Mouse (Mus musculus): ENCODE measurements at regions not wholly inside any gene's neighbourhood (a gene's known extent, or its start where the extent isn't known, plus 50 kb on each side); places are given as distances from the start of the nearest gene placed in this dataset.

DNA sequence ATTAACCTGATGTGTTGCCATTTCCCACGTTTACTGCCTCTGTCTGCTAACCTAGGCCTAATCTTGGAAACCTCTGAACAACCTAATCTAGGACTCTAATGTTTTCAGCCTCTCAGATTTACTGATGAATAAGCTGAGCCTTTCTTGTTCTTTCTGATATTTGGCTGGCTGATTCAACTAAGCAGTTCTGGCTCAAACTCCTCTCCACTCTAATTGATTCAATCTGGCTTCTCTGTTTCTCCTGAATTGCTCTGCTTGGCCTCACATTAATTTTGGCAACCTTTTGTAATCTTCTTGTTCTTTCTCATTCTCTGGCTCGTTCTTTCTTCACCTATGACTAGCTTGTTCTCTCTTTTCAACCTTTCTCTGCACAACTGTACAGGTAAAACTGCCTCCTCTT is 1561.2 kb upstream of the Zeb2 start:
- no peak for DNase-seq (ENCODE audit: low spot score)

DNA sequence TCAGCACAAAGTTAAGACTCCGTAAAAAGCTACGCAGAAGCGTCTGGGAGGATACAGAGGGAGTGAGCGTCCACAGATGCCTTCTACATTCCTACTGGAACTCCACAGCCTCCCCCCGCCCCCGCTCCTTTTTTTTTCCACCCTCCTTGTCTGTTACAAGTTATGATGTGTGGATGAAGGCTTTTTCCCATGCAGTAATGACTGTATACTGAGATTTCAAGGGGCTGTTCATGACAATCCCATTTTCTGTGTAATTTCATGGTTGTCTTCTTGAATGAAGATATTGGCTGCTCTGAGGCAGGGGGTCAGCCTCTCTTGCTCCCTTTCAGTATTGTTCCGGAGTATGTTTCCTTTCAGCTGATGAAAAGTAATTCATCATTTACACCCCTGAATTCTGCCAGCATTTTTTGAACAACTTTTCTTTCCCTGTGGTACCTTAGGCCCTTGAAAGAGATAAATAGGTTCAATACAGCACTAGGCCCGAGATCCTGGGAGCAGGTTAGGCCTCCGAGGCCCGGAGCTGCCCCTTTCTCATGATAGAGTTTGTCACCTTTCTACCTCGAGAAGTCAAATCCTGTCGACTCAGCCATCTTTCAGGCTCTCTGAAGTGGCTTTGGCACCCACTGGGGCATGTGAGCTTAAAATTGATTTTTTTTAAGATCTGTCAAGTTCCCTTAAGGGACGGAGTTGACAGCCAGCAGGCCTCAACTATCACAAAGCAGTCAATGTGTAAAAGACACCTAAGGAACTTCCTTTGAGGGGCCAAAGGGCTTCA is 1552.5 kb upstream of the Zeb2 start:
- no peak for DNase-seq (ENCODE audit: low spot score)

DNA sequence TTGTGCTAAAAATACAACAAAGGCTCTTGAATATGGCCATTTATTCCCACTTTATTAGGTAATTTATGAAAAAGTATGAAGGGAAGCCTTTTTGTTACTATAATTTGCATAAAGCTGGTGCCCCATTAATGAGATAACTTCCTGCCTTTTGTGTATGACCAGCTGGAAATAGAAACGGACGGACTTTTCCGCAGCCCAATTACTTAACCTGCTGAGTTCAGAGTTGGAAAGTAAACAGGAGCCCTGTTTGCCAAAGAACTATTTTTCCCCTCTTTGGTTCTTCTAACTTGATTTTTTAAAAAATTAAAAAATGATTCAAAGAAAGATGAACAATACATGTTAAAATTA is 1549.8 kb upstream of the Zeb2 start:
- no peak for DNase-seq (ENCODE audit: low spot score)

DNA sequence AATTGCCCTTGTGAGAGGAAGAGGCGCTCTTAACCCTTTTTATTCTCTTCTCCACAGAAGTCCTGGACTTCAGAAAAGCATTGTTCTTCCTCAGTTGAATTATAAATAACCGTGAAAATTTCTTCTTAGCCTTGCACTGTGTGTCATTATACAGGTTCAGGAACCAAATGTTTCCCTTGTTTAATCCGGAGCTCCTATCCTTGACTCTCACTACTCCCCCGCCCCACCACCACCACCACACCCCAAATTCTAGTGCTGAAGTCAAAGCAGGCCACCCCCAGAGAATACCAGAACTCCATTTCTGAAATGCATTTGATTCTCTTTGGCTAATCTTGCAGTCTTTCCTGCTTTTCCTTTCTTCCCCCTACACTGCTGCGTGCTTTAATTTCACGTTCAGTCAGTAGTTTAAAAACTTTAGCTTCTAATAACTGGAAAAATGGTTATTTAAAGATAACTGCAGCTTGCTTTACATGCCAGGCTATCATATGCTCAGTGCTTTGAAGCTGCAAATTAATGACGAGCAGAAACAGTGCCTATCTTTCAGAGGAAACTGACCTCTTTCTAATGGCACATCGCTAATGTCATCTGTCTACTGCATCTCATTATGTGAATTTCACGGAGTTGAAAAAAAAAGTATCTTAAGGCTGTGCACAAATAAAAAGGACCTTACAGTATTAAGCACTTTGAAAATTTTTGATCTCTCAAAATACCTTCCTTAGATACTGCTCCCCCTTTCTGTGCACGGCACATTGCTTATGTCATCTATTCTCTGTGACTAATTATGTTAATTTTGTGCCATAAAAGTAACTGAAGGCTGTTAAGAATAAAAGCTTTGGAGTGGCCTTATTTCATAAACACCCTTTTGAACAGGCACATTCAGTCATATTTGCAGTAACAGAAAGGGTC is 1549.1 kb upstream of the Zeb2 start:
- DNase-seq (ENCODE audit: low spot score), result no peak

DNA sequence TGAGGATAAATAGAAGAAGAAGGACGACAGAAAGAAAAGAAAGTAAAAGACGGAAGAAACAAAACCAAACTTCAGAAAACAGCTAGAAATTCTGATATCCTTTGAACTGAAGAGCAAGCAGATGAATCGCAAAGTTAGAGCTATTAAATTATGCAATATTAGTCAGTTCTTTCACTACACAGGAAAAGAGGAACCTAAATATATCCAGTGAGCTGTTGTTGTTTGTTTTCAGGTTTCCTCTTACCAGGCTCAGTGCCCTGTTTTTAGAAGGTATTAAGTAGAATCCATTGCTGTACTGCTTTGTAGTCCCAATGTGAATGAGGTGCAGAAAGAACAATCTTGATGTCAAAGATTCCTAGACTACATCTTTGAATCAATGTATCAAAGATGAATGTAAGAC is 1544.7 kb upstream of the Zeb2 start:
- DNase-seq (ENCODE audit: low spot score), result no peak

DNA sequence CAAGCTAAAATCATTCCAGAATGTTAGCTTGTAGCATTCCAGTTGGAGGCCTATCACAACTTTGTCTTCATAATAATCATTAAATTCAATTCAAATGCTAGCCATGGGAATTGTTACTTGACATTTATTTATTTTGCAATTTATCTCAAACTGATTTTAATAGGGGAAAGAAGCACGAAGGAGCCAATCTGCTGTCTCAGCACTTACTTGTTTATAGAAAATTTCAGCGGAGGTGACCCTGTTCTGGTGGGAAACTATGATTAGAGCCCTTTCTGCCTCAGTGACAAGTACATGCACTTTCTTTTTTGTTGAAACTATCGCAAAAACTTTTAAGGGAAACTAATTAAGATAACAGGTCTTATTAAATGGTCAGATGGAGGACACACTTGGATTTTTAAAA is 1543.4 kb upstream of the Zeb2 start:
- no peak for DNase-seq (ENCODE audit: low spot score)

DNA sequence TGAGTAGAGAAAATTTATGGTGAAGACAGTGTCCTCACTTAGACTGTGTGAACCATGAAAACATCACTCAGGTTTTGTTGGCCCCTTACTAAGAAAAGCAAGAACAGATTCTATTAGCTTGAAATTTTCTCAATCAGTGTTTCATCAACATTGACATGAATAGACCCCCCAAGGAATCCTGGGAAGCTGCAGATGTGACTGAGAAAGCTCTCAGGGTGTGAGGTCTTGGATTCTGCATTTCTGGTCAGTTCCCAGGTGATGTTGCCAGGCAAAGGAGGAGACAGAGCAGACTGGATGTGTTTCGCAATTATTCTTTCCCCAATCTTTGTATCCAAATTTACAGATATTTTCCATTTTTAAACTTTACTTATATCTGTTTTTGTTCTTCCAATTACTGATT is 1538.1 kb upstream of the Zeb2 start:
- no peak for DNase-seq (ENCODE audit: low spot score)

DNA sequence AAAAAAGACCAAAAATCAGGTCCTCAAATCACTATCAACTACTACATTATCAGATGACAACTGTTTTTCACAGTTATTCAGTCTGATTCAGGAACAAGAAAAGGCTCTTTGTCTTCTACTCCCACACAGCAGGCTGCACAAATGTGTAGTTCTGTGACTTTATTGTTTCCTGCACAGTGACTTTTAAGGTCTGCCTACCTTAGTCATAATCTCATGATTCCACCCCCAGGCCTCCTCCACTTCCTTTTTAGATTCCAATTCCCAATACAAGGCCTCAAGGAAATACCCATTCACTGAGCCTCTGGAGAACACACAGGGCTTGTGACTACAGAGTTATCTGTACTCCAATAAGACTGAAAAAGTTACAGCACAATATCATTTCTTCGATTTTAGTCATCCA is 1535.4 kb upstream of the Zeb2 start:
- no peak for DNase-seq (ENCODE audit: low spot score)

DNA sequence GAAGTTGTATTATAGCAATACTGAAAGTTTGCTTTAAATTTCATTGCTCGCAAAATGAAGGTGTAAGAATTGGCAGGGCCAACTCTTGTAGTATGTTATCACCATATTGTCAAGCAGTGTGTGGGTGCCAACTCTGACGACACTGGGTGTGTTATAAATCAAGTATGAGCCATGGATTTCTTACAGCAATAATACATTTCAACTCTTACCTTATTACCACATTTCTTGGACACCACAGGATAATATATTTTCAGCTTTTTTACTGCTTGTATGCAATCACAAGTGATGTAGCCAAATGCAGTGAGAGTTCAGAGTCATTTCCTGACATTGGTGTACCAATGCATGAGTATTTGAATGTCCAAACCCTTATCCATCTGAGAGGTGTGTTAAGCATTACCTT is 1529.2 kb upstream of the Zeb2 start:
- DNase-seq (ENCODE audit: low spot score), result no peak

DNA sequence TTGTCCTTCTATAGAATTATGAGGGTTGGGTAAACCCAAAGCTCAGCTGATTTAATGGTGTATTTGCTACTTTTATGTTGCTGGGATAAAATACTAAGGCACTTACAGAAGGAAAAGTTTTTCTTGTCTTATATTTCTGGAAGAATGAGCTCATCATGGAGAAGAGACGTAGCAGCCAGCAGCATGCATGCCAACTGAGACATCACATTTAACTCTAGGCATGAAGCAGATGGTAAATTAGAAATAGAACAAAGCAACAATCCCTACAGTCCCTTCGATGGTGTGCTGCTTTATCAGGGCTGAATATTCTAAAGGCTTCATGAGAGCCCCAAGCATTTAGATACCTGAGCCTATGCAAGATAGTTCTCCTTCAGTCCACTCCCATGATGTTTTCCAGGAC is 1492.0 kb upstream of the Zeb2 start:
- no peak for DNase-seq (ENCODE audit: low spot score)

DNA sequence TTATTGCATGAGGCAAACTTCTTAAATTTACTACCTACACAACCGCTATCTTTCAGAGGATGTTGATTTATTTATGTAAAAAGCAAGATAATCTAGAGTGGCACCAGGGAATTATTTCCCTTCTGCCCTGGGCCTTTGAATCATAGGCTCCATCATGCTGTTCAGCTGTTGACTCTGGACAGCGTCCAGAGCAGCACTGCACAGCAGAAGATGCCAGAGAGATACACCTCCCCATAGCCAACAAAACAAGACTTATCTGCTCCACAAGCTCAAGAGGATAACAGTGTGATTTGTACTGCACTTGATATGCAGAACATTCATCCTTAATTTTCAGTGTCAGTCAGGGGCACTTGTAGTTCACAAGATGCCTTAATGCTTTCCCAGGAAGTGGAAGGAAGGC is 1464.6 kb upstream of the Zeb2 start:
- no peak for DNase-seq (ENCODE audit: low spot score)

DNA sequence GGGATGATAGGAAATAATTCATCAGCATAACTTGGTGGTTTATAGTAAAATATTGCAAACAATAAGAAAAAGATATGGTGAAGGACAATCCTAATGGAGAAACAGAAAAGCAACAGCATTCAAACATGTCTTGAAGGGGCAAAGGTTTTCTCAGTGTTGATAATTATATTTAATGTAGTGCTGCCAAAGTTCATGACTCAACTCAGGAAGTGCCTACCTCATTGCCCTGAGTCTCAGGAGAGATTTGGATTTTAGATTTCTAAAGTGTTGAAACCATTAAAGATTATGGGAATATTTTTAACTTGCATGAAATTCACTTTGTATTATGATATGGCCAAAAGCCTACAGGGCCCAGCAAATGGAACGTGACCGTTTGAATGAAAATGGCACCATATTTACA is 1453.2 kb upstream of the Zeb2 start:
- no peak for DNase-seq (ENCODE audit: low spot score)

DNA sequence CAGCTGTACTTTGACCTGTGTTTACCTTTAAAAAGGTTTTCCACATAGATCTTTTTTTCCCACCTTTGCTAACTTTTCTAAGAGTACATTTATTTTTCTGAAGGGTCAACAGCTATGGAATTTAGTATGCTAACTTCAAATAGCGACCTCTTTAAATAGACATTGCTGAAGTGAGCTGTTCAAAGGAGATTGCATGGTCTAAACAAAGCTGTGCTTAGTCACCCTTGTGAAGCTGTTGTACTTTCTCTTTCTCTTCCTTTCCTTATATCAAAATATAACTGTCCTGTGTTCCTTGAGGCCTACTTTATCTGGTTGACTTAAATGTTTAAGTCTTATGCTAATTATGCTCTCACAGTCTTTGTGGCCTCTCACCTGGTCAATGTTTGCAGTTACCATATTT is 1416.2 kb upstream of the Zeb2 start:
- no peak for DNase-seq (ENCODE audit: low spot score)

DNA sequence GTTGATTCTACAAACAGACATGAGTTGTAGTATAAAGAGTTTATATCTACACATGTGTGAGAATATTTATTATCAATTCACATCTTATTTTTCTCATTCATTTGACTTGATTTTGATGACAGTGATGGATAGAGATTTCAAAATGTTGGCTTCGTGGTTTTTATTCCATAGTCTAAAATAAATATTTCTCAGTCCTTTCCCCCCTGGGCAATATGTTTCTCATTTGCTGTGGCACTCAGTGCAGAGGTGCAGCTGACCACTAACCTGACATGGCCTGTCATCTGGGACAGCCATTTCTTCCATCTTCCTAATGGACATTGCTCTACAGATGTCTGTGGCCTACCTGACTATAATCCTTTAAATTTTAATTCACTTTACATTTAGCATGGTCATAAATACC is 1413.5 kb upstream of the Zeb2 start:
- DNase-seq (ENCODE audit: low spot score), result no peak

DNA sequence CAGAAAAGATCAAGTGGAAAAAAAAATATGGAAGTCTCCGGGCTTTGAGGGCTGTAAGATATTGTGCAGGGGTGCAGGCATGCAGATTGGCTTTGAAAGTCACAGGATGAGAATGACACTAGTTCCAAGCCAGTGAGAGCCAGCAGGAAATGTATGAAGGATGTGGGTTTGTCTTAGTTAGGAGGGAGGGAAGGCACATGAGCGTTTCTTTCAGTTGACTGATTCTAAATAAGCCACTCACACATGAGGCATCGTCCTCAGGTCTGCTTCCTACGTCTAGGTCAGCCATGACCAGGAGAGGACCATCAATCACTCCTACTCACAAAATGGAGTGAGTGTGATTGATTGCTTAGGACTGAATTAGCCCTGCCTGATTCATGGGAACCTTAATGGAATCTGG is 1408.0 kb upstream of the Zeb2 start:
- no peak for DNase-seq (ENCODE audit: low spot score)

DNA sequence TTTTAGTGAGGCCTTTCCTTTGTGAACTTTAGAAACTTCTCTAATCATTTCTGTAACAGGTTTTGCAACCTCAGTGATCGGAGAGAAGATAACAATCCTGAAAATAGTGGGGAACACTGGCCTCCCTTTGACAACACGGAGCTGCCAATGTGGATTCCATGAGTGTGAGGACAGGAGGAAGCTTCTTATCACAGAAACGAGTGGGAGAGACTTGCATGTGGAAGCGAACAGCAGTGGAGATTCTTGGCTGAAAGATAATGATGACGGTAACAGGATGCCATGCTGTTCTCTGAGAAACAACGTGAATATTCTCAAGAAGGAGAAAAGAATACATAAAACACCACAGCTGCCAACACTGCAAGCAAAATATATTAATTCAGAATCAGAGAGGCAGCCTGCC is 1407.4 kb upstream of the Zeb2 start:
- no peak for DNase-seq (ENCODE audit: low spot score)

DNA sequence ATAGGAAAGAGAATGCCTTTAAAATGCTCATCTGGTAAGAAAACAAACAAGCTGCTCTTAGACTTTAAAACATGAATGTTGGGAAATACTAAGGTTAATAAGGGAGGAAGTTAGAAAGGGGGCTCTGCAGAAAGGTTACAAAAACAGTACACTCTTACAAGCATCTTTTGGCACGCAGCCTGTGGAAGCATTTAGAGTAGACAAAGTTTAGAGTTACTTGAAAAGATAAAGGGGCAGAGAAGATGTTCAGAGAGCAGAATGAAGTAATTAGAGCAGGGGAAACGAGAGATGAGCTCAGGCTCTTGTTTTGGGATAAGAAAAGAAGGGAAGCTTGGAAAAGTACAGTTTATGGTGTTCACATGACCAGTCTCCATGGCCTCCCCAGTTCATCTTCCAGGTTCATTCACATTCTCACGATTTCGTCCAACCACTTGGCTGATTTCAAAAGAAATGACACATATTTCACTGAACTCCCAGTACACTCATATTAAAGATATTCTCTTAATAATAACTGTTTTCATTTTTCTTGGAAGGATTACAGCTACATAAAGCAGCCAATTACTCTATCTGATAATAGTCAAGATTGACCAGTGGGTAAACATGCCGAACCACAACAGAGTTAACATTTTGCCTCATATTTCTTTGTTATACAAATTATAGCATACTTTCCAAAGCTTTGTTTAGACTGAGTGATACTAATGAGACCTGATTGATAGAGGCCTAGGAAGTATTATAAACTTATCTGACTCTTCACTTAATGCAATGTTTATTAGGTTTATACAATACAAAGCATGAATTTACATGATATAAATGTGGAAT is 1404.2 kb upstream of the Zeb2 start:
- no peak for DNase-seq (ENCODE audit: low spot score)

DNA sequence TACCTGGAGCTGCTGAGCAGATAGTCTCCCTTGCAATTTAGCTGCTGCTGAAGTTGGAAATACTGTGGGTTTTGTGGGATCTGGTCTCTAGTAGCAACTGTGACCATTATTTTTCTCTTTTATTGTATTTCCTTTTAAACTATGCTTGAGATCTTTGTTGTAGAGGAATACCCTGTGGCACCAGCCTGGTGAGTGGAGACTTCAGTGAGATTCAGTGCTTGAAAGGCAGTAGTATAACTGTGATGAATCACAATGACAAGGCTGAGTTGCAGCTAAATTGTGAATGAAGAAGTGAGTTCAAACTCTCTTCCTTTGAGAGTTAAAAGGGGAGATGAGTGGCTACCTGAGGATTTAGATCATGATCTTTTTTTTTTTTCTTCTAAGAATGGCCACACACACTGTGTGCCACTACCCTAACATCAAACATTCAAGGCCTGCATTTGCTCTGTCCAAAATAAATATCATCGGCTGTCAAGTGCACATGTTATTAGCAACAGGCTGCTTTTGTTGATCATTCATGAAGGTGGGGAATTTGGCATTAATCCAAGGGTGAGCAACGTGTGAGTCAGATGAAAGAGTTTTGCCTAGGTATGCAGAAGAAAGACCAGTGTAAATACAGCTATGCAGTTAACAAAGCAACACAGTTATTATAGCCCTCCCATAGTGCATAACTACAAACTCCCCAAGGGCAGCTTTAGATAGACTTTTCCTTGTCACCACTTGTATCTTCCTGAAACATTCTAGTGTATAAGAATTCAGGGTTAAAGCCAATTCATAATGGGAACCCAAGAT is 1395.2 kb upstream of the Zeb2 start:
- DNase-seq (ENCODE audit: low spot score), result no peak

DNA sequence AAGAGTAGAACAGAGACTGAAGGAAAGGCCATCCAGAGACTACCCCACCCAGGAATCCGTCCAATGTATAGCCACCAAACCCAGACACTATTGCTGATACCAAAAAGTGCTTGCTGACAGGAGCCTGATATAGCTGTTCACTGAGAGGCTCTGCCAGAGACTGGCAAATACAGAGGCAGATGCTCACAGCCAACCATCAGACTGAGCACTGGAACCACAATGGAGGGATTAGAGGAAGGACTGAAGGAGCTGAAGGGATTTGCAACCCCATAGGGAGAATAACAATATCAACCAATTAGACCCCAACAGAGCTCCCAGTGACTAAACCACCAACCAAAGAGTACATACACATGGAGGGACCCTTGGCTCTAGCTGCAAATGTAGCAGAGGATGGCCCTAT is 1389.8 kb upstream of the Zeb2 start:
- DNase-seq (ENCODE audit: low spot score), result no peak

DNA sequence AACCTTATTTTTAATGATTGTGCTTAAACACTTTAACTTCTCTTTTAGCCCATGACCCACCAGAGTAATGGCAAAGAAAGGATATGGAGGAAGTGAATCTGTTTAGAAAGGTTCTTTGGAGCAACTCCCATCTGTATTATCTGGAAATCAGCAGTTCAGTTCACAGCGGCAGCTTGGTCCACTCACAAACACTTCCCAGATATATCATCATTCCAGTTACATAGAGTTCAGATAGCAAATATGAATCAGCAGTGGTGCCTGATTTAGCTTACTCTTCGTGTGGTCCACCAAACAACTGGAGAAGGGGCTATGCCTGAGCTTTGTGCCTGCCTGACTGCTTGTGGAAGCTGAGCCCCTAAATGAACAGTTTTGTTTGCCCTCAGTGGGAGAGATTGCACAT is 1385.9 kb upstream of the Zeb2 start:
- DNase-seq (ENCODE audit: low spot score), result no peak

DNA sequence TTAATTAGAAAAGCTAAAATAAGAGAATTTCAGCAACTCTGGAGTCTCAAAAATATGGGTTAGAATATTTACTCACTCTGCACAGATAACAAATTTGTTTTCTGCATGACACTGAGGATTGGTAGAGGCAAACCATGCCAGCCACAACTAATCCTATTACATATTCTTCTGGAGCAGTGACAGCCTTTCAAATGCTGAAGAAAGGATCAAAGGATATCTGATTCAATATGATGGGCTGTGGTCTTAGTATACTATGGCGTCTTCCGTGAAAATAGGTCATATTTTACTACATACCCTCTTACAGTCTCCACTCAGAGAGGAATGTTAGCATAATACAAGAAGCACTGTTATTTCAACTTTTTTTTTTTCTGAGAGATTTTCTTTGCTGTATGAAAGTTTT is 1375.1 kb upstream of the Zeb2 start:
- DNase-seq (ENCODE audit: low spot score), result no peak

DNA sequence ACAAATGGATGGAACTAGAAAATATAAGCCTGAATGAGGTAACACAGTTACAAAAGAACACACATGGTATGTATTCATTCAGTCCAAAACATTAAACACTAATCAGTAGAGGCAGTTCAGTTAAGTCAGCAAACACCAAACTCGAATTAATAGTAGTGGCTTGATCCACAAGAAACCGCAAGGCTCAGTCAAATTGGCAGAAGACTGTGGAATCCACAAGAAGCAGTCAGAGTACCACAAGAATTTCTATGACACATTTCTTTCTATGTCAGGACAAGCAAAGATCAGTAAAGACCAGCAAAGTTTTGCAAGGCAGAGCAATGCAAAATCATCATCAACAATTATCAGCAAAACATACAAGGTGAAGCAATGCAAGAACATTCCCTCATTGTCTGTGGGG is 1373.9 kb upstream of the Zeb2 start:
- DNase-seq (ENCODE audit: low spot score), result no peak

All from yolk sac, embryonic 10.5 days (tissue).